Mouse (Mus musculus) retina, postnatal 7 days (tissue): ENCODE measurements around the gene Leprot.

Experiments
- DNase-seq: peaks from one replicate; pipeline ENCODE4 v3.0.0-alpha.2; 2012; ENCODE audit warnings: low read depth, low spot score

Leprot gene

DNA sequence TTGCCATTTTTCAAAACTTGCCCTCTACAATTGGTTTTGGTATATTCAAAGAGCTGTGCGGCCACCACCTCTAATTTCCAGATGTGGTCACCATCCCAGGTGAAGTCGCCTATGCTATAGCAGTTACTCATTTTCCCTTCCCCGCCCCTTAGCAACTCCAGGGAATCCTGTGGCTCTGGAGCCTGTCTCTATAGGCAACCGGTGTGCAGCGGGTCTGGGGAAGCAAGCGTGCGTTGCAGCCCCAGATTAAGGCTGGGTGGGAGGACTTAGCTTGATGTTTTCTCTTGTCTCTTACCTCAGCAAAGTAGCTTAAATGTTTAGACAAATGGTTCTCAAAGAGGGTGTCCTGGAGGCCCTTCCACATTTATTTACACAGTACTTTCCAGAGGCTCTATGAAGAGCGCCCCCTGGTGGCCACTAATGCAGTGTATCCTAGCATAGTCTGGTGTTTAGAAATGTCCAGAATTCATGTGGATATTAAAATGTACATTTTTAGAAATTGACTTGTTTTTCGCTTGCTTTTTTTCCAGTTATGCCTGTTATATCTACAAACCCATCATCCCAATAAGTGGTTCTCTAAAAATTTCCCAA lies 16.7 kb downstream of the Leprot start:
- peak; percentile 21 for DNase-seq

DNA sequence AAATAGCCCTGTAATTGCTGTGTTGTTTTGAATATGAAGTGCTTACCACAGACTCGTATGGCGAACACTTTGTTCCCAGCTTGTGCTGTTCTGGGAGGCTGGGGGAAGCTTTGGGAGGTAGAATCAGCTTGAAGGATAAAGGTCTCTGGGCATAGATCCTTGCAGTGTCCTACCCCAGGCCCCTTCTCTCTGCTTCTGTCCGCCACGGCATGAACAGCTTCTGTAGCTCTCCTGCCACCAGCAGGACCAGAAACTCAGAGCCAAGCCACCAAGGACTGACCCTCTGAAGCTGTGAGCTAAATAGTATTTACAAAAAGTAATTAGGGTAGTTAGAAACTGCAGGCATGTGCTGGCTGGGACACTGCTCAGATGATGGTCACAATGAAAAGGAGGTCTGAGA lies 17.2 kb downstream of the Leprot start:
- no peak for DNase-seq

DNA sequence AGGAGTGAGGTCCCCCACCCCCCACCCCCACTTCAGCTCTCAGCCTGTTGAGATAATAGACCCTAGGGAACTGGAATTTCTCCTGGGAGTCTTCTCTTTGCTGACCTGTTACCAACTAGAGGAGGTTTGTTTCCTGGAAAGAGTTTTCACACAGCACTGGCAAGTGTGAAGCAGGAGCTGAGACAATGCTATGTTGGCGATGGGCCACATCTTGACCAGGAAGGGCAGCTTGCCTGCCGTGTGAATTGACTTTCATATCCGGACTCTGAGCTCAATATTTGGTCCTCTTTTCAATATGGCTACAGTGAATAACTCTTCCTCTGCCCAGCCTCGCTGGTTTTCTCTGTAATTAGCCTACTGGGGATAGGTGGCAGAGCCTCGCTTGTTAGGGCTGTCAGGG lies 21.6 kb downstream of the Leprot start:
- DNase-seq: no peak

DNA sequence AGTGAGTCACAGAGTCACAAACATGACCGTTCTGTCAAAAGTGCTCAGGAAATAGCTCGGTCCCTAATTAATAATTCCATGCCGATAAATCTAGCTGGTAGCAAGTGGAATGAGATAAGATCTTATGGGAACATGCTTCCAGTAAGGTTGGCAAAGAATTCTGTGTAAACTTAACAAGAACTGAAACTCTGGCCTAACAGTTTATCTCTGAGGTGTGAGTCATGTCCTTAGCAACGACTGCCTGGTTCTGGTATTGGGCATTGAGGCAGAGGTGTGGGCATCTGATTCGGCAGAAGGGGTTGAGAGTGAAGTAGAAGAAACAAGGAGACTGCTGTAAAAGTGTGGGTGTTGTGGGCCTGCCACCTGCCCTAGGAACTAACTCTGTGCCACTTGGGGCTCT lies 22.3 kb downstream of the Leprot start:
- no peak for DNase-seq

DNA sequence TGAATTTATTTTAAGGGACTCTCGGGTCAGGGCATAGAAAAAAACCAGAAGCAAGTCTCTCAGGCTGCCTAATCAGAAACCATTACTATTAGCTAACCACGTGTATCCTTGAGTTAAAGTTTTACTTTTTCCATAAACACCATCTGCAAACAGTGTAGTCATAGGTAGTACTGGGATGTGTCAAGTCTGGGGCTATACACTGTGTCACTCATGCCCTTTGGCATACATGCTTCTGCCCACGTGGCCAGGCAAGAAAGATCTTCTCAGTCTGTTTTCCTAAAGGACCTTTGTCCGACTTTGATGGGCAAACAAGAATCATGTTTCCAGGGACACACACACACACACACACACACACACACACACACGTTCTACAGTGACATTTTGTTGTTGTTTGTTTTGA lies 27.3 kb downstream of the Leprot start:
- DNase-seq: no peak

DNA sequence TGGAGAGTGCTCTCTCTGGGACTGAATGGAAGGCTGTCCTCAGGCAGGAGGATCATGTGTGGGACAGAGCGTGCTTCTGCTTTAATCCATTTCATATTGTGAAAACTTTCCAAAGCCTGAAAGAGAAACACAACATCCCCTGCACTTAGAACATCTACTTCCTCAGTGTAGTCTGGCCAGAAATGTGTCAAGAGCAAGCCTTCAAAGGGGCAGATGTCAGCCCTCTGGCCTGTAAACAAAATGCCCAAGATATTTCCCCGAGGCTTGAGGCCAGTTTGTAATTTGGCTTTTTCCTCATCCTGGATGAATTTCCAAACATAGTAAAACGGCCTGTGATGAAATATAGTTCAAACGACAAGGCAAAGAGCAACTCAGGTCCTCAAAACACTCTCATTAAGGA lies 28.2 kb downstream of the Leprot start:
- no peak for DNase-seq

DNA sequence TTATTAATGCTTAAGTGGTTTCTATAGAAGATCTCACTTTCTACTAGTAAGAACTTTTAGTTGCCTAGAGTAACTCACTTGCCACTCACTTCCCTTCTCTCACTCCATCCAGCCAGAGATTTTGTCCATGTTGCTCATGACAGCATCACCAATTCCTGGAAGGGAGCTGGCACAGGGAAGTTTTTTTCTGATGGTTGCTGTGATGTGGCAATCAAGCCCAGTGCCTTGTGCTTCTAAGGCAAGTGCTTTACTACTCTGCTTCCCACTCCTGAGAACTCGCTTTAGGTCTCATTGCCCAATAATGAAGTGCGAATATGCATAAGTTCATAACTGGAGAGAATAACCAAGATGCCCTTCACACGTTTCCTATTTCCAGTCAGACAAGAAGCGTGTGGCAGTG lies 35.1 kb downstream of the Leprot start:
- no peak for DNase-seq

DNA sequence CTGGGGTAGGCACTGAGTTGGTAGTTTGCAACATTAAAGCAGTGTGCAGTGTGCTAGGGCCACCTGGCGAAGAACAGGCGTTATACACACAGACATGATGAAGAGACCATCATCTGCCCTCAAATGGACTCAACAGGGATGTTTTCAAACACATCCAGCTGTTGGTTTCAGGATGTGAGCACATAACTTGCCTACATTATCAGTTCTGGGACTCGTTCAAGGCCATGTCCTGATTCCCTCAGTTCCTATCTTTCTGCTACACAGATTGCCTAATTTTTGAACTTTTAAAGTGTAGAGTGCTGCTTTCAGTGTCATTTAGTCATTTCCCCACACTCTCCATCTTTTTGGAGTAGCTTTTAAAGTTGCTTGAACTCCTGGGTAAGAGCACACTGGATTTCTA lies 35.6 kb downstream of the Leprot start:
- no peak for DNase-seq

DNA sequence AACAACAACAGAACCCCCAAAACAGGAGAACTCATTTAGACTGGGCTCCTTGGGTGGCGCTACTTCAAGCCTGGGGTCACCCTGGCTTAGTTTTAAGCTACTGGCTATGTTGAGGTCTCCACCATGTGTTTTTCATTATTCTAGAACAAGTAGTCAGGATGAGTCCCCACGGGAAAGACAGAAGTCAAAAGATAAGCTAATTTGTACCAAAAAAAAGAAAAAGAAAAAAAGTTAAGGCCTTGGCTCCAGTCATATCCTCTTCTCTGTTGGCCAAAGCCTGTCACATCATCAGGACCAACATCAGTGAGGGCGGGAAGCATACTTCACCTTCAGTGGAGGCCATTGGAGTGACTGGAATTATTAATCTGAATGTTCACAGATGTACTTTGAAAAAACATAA lies 37.3 kb downstream of the Leprot start:
- DNase-seq: no peak

DNA sequence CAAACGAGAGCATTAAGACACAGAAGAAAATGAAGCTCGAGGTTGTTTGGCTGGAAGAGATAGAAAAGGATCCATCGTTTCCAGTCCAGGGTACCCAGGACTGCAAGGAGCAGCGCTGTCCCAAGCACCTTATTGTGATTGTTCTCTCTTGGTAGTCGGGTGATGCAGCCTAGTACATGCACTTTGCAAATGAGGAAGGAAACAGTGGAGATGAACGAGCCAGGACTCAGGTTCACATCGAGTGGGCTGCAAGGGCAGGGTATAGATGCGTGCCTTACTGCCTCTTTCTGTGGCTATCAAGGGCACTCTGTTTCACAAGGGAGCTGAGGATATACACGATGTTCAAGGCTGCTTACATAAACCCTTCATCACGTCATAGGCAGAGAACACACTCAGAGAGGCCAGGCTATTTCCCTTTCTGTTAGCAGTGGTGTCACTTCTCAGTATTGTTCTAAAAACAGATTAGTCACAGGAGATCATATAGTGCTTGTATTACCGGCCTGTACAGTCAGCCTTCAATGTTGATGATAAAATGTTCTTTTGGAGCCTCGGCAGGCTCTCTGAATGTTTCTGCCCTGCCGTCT lies 38.8 kb downstream of the Leprot start:
- DNase-seq: no peak

DNA sequence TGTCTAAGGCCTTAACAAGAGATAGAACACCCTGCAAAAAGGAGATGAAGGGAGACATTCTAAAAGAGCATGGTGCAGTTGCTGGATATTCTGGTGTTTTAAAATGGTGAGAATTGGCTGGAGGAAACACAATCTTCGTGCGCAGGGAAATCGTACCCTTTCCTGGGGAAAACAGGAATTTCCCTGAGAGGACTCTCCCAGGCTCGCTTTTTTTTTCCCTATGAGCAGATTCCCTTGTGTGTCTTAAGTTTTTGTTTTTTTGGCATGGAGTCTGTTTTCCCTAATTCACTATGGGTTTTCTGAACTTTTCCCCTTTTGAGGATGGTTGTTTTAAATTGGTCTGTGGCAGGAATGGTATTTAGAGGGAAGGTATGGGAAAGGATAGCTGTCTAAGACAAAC lies 41.7 kb downstream of the Leprot start:
- no peak for DNase-seq

DNA sequence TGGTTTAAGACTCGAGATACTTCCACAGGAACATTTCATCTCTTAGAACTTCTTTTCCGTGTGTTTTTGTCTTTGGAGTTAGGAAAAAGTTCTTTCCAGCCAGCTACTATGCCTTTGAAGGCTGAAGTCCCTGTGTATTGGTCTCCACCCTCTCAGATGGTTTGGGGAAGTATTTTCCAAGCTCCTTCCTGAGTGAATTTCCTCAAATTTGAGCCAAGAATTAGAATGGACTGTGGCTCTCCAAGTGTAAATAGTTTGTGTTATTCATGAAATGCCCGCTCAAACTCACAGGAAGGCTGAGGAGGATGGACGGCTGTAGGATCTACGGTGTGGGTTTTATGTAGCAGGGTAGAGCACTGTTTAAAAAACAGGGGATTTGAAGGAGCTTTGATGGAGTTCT lies 42.1 kb downstream of the Leprot start:
- no peak for DNase-seq

DNA sequence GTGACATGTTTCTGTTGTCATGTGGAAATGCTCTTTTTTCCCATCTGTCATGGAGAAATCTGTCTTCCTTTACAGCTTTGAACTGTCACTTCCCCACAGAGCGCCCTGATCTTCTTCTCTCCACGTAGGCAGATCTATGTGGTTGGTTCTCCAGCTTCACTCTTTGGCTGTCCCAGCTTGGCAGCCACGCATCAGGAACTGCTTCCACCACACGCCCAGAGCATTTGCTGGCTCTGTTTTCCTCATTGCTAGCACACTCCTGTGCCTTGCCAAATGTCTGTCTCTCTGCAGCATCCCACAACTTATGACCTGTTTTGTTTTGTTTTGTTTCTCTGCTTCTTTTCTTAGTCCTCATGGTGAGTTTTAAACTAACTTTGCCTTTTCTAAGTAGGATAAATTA lies 45.4 kb downstream of the Leprot start:
- no peak for DNase-seq

DNA sequence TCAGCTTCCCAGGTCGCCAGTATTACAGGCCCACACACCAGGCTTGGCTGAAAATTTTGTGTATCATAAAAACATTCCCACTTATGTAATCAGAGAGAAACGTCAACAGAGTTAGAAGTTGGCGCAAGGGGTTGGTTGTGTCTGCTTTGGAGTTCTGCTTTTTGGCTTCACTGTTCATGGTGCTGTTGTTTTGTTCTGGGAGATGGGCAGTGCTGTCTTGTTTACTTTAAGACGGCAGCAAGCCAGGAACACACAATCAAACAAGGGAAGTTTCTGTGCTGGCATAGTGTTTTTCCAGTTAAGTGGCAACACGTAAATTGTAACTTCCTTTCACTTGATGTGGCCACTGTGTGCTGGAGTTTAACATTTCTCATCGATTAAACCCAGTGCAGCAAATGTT lies 47.0 kb downstream of the Leprot start:
- no peak for DNase-seq

DNA sequence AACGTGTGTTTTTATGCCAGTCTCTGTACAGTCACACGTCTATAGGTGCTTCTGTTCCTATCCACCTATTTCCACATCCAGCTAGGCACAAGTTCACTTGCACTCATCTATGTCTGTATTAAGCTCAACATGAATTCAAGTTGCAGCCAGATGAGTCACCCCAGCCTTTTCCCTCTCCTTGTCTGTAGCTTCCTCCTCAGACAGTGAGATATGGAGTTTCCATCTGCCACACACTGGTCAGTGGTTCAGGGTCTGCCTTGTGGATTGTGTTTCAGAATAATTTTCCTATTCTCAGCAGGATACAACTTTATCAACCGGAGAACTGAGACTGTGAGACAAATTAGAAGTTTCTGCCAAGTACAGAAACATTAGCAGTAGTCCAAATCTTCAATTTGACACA lies 49.7 kb downstream of the Leprot start:
- no peak for DNase-seq

DNA sequence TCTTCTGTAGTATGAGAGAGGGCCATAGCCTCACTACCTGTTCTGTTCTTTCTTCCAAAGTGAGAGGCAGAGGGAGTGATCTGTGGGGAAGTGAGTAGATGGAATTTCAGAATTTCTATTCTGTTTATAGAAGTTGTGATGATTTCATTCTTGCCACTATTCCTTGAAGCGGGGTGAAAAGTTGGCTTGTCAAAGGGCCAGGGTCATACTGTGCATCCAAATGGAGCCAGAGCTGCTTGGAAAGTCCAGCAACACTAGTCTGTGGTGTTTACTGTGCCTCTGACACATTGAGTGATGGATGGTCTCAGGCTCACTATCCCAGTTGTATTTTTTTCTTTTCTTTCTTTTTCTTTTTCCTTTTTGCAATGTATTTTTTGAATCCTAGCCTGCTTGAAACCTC lies 51.9 kb downstream of the Leprot start:
- no peak for DNase-seq

DNA sequence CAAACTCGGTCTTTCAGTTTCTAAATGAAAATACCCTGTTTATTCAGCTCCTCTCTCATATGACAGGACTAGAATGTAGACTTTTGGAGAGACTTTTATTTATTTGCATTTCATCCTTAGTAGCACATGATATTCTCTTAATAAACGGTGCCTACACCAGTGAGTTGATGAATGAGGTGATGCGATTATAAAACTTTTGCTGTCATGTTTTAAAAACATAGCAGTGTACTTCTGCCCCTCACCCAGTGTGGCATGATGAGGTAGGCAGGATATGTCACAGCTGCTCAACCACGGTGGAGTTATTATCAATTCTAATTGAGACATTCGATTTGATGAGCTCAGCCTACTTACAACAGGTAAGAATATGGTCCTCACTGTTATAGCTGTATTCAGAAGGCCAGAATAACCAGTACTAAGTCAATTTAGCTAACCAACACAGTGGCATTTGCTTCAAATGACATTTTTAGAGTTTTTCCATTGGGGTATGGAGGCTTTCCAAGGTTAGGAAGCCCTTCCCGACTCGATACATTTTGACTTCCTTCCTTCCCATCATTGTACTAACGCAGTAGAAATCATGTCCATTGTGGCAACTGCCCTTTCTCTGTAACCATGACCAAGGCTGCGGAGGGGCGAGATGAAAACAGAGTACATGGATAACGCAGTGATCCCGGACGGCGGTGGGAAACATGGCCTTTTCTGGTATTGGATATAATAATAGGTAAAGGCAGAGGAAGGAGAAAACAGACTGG lies 53.5 kb downstream of the Leprot start:
- no peak for DNase-seq

DNA sequence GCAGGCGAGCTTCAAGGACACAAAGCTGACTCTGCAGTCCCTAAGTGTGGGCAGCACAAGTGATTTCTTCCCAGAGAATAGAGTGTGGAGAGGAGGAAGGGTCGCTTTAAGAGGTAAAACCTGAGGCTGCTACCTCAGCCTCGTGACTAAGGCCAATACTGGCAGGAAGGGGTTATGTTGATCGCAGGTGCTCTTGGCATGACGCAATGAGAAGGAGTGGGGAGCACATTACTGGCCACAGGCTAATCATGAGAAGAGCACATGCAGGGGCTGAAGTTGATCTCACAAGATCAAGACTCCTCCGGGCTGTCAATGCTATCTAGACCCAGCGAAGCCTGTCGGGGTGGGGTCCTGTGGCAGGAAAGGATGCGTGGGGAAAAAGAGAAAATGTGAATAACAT lies 57.8 kb downstream of the Leprot start:
- no peak for DNase-seq

DNA sequence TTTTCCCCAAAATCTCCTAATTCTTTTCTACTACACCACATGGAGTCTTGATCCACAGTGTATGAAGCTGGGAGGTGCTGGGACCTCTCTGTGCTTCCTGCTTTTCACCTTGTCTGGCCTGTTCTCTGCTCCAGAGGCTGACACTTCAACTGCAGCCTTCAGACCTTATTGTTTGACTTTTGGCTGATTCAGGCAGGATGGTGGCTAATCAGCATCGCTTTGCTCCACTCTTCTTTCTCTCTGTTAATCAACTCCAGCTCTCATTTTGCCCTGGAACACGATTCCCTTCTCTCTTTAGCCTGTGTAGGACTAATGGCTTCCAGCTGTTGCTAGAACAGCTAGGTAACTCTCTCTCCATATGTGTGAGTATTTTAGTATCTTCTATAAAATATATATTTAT lies 59.7 kb downstream of the Leprot start:
- DNase-seq: no peak

DNA sequence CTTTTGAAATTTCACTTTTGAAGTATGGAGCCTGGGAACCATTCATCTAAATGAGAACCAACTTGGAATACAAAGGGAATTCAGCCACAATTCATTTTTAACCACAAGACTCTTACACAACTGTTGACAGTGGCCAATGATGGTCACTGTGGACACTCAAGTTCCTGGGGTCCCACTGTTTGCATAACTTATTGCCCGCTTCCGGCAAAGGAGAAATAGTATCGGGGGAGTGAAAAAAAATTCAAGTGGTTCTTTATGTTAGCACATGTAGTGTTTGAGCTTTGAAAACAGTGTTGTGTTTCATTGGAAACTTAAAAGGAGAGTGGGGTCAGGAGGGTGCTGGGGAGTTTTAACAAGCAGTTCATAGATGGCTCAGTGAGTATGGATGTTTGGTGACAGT lies 60.4 kb downstream of the Leprot start:
- no peak for DNase-seq
